Mouse (Mus musculus) C2C12 (cell line): ENCODE measurements around the gene Sobp.

Experiments used
- CEBPB ChIP-seq: IDR thresholded peaks from one replicate; pipeline ENCODE4 v1.6.1; 2011; ENCODE audit warnings: low read depth, mild to moderate bottlenecking, control low read depth, moderate library complexity
- CTCF ChIP-seq: IDR thresholded peaks from one replicate; pipeline ENCODE4 v1.5.1; 2011; ENCODE audit not compliant: control insufficient read depth, insufficient read depth, insufficient read length
- MAX ChIP-seq: IDR thresholded peaks from one replicate; pipeline ENCODE4 v1.6.1; 2011; ENCODE audit warnings: mild to moderate bottlenecking, control low read depth
- MYOD1 ChIP-seq: IDR thresholded peaks from one replicate; pipeline ENCODE4 v1.6.1; 2011; ENCODE audit warnings: low read depth; ENCODE audit not compliant: control insufficient read depth, insufficient read length
- MYOG ChIP-seq: IDR thresholded peaks from one replicate; pipeline ENCODE4 v1.6.1; 2011; ENCODE audit not compliant: control insufficient read depth, insufficient read length; ENCODE audit errors: extremely low read depth

DNA sequence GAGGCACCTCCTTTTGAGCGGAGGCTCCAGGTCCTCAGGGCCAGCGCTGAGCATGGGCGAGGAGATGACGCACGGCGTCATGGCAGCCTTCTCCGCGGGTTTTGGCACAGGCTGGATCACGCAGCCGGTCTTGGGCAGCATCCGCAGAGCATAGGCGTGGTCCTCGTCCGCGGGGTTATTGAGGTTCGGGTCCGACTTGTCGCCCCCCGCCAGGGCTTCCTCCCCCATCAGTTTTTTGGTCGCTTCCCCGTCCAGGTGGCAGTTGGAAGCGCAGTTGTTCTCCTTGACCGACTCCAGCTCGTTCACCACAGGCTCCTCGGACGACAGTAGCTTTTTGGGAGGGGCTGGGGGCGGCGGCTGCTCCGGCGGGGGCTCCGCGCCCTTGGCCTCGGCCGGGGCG is 153.3 kb downstream of the Sobp start:
- no peak for TF ChIP-seq CTCF
- TF ChIP-seq MAX: no peak
- TF ChIP-seq MYOG: no peak
- TF ChIP-seq MYOD1: no peak
- no peak for TF ChIP-seq CEBPB
